Mouse (Mus musculus): Measurements from ENCODE around the gene Camk1d. TPM values are rescaled to one million over a fixed set of nuclear protein-coding genes. Genes with fewer than 3 reads are reported as not detected.

Gene Camk1d
- polyA plus RNA-seq, 1 experiment: 14.3 TPM

- TF ChIP-seq POLR2A (IDR thresholded peaks at IDR 0.05; ENCODE audit: low read depth, low read length) (no peak), CTCF (IDR thresholded peaks at IDR 0.05; ENCODE audit: extremely low read depth, insufficient read length, insufficient replicate concordance, low read depth, low read length) (no peak)
- Histone ChIP-seq H3K4me1 (ENCODE audit: control insufficient read depth, insufficient read depth, insufficient read length, low read length) (peaks cover 4% of the 10 kb centered on the region; the same call in 1 of the 2 replicates), H3K27me3 (ENCODE audit: control insufficient read depth, insufficient read depth, low read length) (no peaks in the 10 kb centered on the region), H3K36me3 (ENCODE audit: control insufficient read depth, insufficient read depth, low read length) (no peaks in the 10 kb centered on the region), H3K27ac (ENCODE audit: insufficient read depth, low read depth, low read length) (no peak overlapping the region), H3K4me3 (ENCODE audit: low read depth, low read length) (no peak overlapping the region)
- WGBS: 94% methylated on average over 2 of the region's 2 CpGs
Measured at GRCm38 (mm10) chr2:5451654-5452053, 262.7 kb downstream of the Camk1d start.

GRCm38 (mm10) chr2:5445357-5445756 is 269.0 kb downstream of the Camk1d start:
- H3K4me1 ChIP-seq (ENCODE audit: control insufficient read depth, insufficient read depth, insufficient read length, low read length): no peaks in the 10 kb centered on the region
- no peaks in the 10 kb centered on the region for H3K27me3 ChIP-seq (ENCODE audit: control insufficient read depth, insufficient read depth, low read length)
- no peak overlapping the region for H3K27ac ChIP-seq (ENCODE audit: insufficient read depth, low read depth, low read length)
- 92% methylated on average over 5 of the region's 5 CpGs for WGBS
- H3K4me3 ChIP-seq (ENCODE audit: low read depth, low read length): no peak overlapping the region
- H3K36me3 ChIP-seq (ENCODE audit: control insufficient read depth, insufficient read depth, low read length): peaks cover 5% of the 10 kb centered on the region; the same call in 1 of the 2 replicates
- no peak for TF ChIP-seq POLR2A (IDR thresholded peaks at IDR 0.05; ENCODE audit: low read depth, low read length)
- TF ChIP-seq CTCF (IDR thresholded peaks at IDR 0.05; ENCODE audit: extremely low read depth, insufficient read length, insufficient replicate concordance, low read depth, low read length): no peak

GRCm38 (mm10) chr2:5437690-5438089 is 276.6 kb downstream of the Camk1d start:
- Histone ChIP-seq H3K36me3 (ENCODE audit: control insufficient read depth, insufficient read depth, low read length) (0 out of 2 replicates have a peak, but pooled peaks cover 2% of the 10 kb centered on the region), H3K27ac (ENCODE audit: insufficient read depth, low read depth, low read length) (no peak overlapping the region), H3K27me3 (ENCODE audit: control insufficient read depth, insufficient read depth, low read length) (no peaks in the 10 kb centered on the region), H3K4me1 (ENCODE audit: control insufficient read depth, insufficient read depth, insufficient read length, low read length) (peaks cover 4% of the 10 kb centered on the region; the same call in 1 of the 2 replicates), H3K4me3 (ENCODE audit: low read depth, low read length) (no peak overlapping the region)
- TF ChIP-seq POLR2A (IDR thresholded peaks at IDR 0.05; ENCODE audit: low read depth, low read length) (no peak), CTCF (IDR thresholded peaks at IDR 0.05; ENCODE audit: extremely low read depth, insufficient read length, insufficient replicate concordance, low read depth, low read length) (no peak)
- 34% methylated on average over 2 of the region's 2 CpGs for WGBS

GRCm38 (mm10) chr2:5435587-5436253 is 278.6 kb downstream of the Camk1d start:
- Histone ChIP-seq H3K27me3 (ENCODE audit: control insufficient read depth, insufficient read depth, low read length) (no peaks in the 10 kb centered on the region), H3K36me3 (ENCODE audit: control insufficient read depth, insufficient read depth, low read length) (0 out of 2 replicates have a peak, but pooled peaks cover 2% of the 10 kb centered on the region), H3K4me3 (ENCODE audit: low read depth, low read length) (no peak overlapping the region), H3K27ac (ENCODE audit: insufficient read depth, low read depth, low read length) (no peak overlapping the region), H3K4me1 (ENCODE audit: control insufficient read depth, insufficient read depth, insufficient read length, low read length) (peaks cover 4% of the 10 kb centered on the region; the same call in 1 of the 2 replicates)
- no peak for TF ChIP-seq CTCF (IDR thresholded peaks at IDR 0.05; ENCODE audit: extremely low read depth, insufficient read length, insufficient replicate concordance, low read depth, low read length)
- WGBS: 84% methylated on average over 16 of the region's 16 CpGs

- TF ChIP-seq CTCF (IDR thresholded peaks at IDR 0.05; ENCODE audit: extremely low read depth, insufficient read length, insufficient replicate concordance, low read depth, low read length) (peak; percentile 73; the same call in 1 of the 2 replicates), POLR2A (IDR thresholded peaks at IDR 0.05; ENCODE audit: low read depth, low read length) (no peak)
- WGBS: 55% methylated on average over 2 of the region's 2 CpGs
Measured at GRCm38 (mm10) chr2:5431309-5431708, 283.0 kb downstream of the Camk1d start.

GRCm38 (mm10) chr2:5429921-5430320 is 284.4 kb downstream of the Camk1d start:
- Histone ChIP-seq H3K36me3 (ENCODE audit: control insufficient read depth, insufficient read depth, low read length) (no peaks in the 10 kb centered on the region), H3K4me3 (ENCODE audit: low read depth, low read length) (no peak overlapping the region), H3K27ac (ENCODE audit: insufficient read depth, low read depth, low read length) (no peak overlapping the region), H3K27me3 (ENCODE audit: control insufficient read depth, insufficient read depth, low read length) (no peaks in the 10 kb centered on the region), H3K4me1 (ENCODE audit: control insufficient read depth, insufficient read depth, insufficient read length, low read length) (peaks cover 2% of the 10 kb centered on the region; the same call in 1 of the 2 replicates)
- TF ChIP-seq CTCF (IDR thresholded peaks at IDR 0.05; ENCODE audit: extremely low read depth, insufficient read length, insufficient replicate concordance, low read depth, low read length) (no peak), POLR2A (IDR thresholded peaks at IDR 0.05; ENCODE audit: low read depth, low read length) (no peak)
- WGBS: 88% methylated on average over 8 of the region's 8 CpGs

More at GRCm38 (mm10) chr2:5431309-5431708, 283.0 kb downstream of the Camk1d start:
- Histone ChIP-seq H3K27me3 (ENCODE audit: control insufficient read depth, insufficient read depth, low read length) (no peaks in the 10 kb centered on the region), H3K4me1 (ENCODE audit: control insufficient read depth, insufficient read depth, insufficient read length, low read length) (no peaks in the 10 kb centered on the region), H3K4me3 (ENCODE audit: low read depth, low read length) (no peak overlapping the region), H3K27ac (ENCODE audit: insufficient read depth, low read depth, low read length) (no peak overlapping the region), H3K36me3 (ENCODE audit: control insufficient read depth, insufficient read depth, low read length) (no peaks in the 10 kb centered on the region)

- WGBS: 30% methylated on average over 2 of the region's 2 CpGs
- TF ChIP-seq POLR2A (IDR thresholded peaks at IDR 0.05; ENCODE audit: low read depth, low read length) (no peak), CTCF (IDR thresholded peaks at IDR 0.05; ENCODE audit: extremely low read depth, insufficient read length, insufficient replicate concordance, low read depth, low read length) (no peak)
Measured at GRCm38 (mm10) chr2:5426110-5426509, 288.2 kb downstream of the Camk1d start.

More at GRCm38 (mm10) chr2:5426110-5426509, 288.2 kb downstream of the Camk1d start:
- H3K27me3 ChIP-seq (ENCODE audit: control insufficient read depth, insufficient read depth, low read length): no peaks in the 10 kb centered on the region
- no peak overlapping the region for H3K4me3 ChIP-seq (ENCODE audit: low read depth, low read length)
- no peak overlapping the region for H3K27ac ChIP-seq (ENCODE audit: insufficient read depth, low read depth, low read length)
- no peaks in the 10 kb centered on the region for H3K36me3 ChIP-seq (ENCODE audit: control insufficient read depth, insufficient read depth, low read length)
- H3K4me1 ChIP-seq (ENCODE audit: control insufficient read depth, insufficient read depth, insufficient read length, low read length): peaks cover 2% of the 10 kb centered on the region; the same call in 1 of the 2 replicates

All from small intestine, adult 2 months (tissue).